Mouse (Mus musculus): ENCODE measurements around the gene Wdr91.

Gene Wdr91

GRCm38 (mm10) chr6:34879101-34879740 lies 31.5 kb downstream of the Wdr91 start:
- DNase-seq (ENCODE audit: low read depth, low spot score): no peak

- peak; percentile 94 for DNase-seq (ENCODE audit: low read depth, low spot score)
These were observed 33.0 kb downstream of the Wdr91 start, which contains the start of gene Cyren for GRCm38 (mm10) chr6:34877509-34878321. Gene Cyren, minus strand, starts transcription at chr6:34878060.

GRCm38 (mm10) chr6:34876835-34877156 lies 33.9 kb downstream of the Wdr91 start:
- no peak for DNase-seq (ENCODE audit: low read depth, low spot score)

- DNase-seq (ENCODE audit: low read depth, low spot score): no peak
These were observed 34.5 kb downstream of the Wdr91 start for GRCm38 (mm10) chr6:34875966-34876834.

GRCm38 (mm10) chr6:34875268-34875761 lies 35.4 kb downstream of the Wdr91 start:
- DNase-seq (ENCODE audit: low read depth, low spot score): no peak

- no peak for DNase-seq (ENCODE audit: low read depth, low spot score)
These were observed 36.4 kb downstream of the Wdr91 start for GRCm38 (mm10) chr6:34874101-34874921.

- DNase-seq (ENCODE audit: low read depth, low spot score): no peak
These were observed 37.8 kb downstream of the Wdr91 start for GRCm38 (mm10) chr6:34872871-34873270.

GRCm38 (mm10) chr6:34871929-34872328 lies 38.7 kb downstream of the Wdr91 start:
- DNase-seq (ENCODE audit: low read depth, low spot score): no peak

- no peak for DNase-seq (ENCODE audit: low read depth, low spot score)
These were observed 40.0 kb downstream of the Wdr91 start for GRCm38 (mm10) chr6:34870724-34871123.

- no peak for DNase-seq (ENCODE audit: low read depth, low spot score)
These were observed 40.5 kb downstream of the Wdr91 start for GRCm38 (mm10) chr6:34870136-34870535.

- no peak for DNase-seq (ENCODE audit: low read depth, low spot score)
These were observed 41.3 kb downstream of the Wdr91 start for GRCm38 (mm10) chr6:34869225-34869915.

GRCm38 (mm10) chr6:34868507-34869217 lies 42.0 kb downstream of the Wdr91 start:
- DNase-seq (ENCODE audit: low read depth, low spot score): no peak

- no peak for DNase-seq (ENCODE audit: low read depth, low spot score)
These were observed 42.7 kb downstream of the Wdr91 start for GRCm38 (mm10) chr6:34867995-34868350.

GRCm38 (mm10) chr6:34867301-34867994 lies 43.2 kb downstream of the Wdr91 start:
- no peak for DNase-seq (ENCODE audit: low read depth, low spot score)

- DNase-seq (ENCODE audit: low read depth, low spot score): no peak
These were observed 43.9 kb downstream of the Wdr91 start for GRCm38 (mm10) chr6:34866786-34867185.

GRCm38 (mm10) chr6:34865711-34866593 lies 44.7 kb downstream of the Wdr91 start:
- no peak for DNase-seq (ENCODE audit: low read depth, low spot score)

- DNase-seq (ENCODE audit: low read depth, low spot score): no peak
These were observed 45.5 kb downstream of the Wdr91 start for GRCm38 (mm10) chr6:34865213-34865612.

- no peak for DNase-seq (ENCODE audit: low read depth, low spot score)
These were observed 46.7 kb downstream of the Wdr91 start for GRCm38 (mm10) chr6:34863786-34864514.
